Mouse (Mus musculus) liver, postnatal 0 days (tissue): ENCODE data around the gene Gm6401.
"Not testable (repeated sequence)": the region's sequence is repeated elsewhere in the genome, so short reads cannot be mapped to it uniquely, and the experiment has no call there.

ENCODE experiments used
- CTCF ChIP-seq: sonication (generic); IDR thresholded peaks from 2 replicates; pipeline ENCODE4 v1.5.1; 2016; ENCODE audit warnings: antibody characterized with exemption, low read depth
- EP300 ChIP-seq: IDR thresholded peaks from 2 replicates; pipeline ENCODE4 v1.6.1; 2016; ENCODE audit warnings: antibody characterized with exemption, low read depth, mild to moderate bottlenecking

- not testable (repeated sequence) for TF ChIP-seq CTCF, EP300
Observed at GRCm38 (mm10) chr14:41943695-41944094, 24.0 kb downstream of the Gm6401 start, which contains the start of gene 1700024B05Rik.
